Mouse (Mus musculus) brain, embryonic 14.5 days (tissue): ENCODE results near the gene Sapcd2. TPM values are rescaled to one million over a fixed set of nuclear protein-coding genes. Genes with fewer than 3 reads are reported as not detected.
"Not testable (repeated sequence)": the region's sequence is repeated elsewhere in the genome, so short reads cannot be mapped to it uniquely, and the experiment has no call there.

Experiments used
- DNase-seq: peaks from one replicate; pipeline ENCODE4 v3.0.0-alpha.2; 2011; ENCODE audit warnings: low read depth
- CTCF ChIP-seq: fragments of 200-500 bp; IDR thresholded peaks from 2 replicates; pipeline ENCODE4 v1.5.1; 2012; ENCODE audit warnings: inconsistent platforms, mild to moderate bottlenecking, moderate library complexity, borderline replicate concordance; ENCODE audit not compliant: insufficient read depth, insufficient read length; ENCODE audit errors: extremely low read depth
- POLR2A ChIP-seq: fragments of 200-500 bp; IDR thresholded peaks from 2 replicates; pipeline ENCODE4 v1.6.1; 2012; ENCODE audit warnings: mild to moderate bottlenecking, inconsistent platforms, borderline replicate concordance; ENCODE audit not compliant: poor library complexity, insufficient read depth, insufficient read length, severe bottlenecking; ENCODE audit errors: extremely low read depth
- polyA plus RNA-seq: library from polyadenylated mRNA; depleted of rRNA; stranded (reverse); fragments of >200 nt; gene quantifications from 2 replicates; pipeline ENCODE4 v1.2.3, GENCODE M21; 2012; rRNA removed

Gene Sapcd2
- polyA plus RNA-seq, 1 experiment = 20.1 TPM

GRCm38 (mm10) chr2:25408908-25409307, 36.8 kb downstream of the Sapcd2 start:
- no peak for TF ChIP-seq CTCF
- no peak for TF ChIP-seq POLR2A
- DNase-seq = no peak

GRCm38 (mm10) chr2:25413436-25413835, 41.3 kb downstream of the Sapcd2 start:
- DNase-seq = not testable (repeated sequence)

- TF ChIP-seq CTCF (no peak), POLR2A (no peak)
- DNase-seq = no peak
Observed at GRCm38 (mm10) chr2:25417426-25417825, 45.3 kb downstream of the Sapcd2 start.

- DNase-seq = peak; percentile 86
- no peak for TF ChIP-seq POLR2A
- TF ChIP-seq CTCF = peak; percentile 72
Observed at GRCm38 (mm10) chr2:25421896-25422295, 49.8 kb downstream of the Sapcd2 start.

GRCm38 (mm10) chr2:25422587-25423410, 50.7 kb downstream of the Sapcd2 start, which contains the start of gene Fut7:
TSS of gene Fut7 (plus strand) at chr2:25423267.
- no peak for DNase-seq
- no peak for TF ChIP-seq CTCF

GRCm38 (mm10) chr2:25423626-25424025, 51.5 kb downstream of the Sapcd2 start:
- TF ChIP-seq POLR2A (no peak), CTCF (no peak)
- no peak for DNase-seq

GRCm38 (mm10) chr2:25425481-25425880, 53.4 kb downstream of the Sapcd2 start:
- peak; percentile 14 for DNase-seq
- no peak for TF ChIP-seq CTCF
- no peak for TF ChIP-seq POLR2A

GRCm38 (mm10) chr2:25426721-25427191, 54.6 kb downstream of the Sapcd2 start:
- DNase-seq = peak; percentile 83
- TF ChIP-seq CTCF (peak; percentile 83), POLR2A (no peak)

- DNase-seq = no peak
- TF ChIP-seq CTCF (no peak), POLR2A (no peak)
Observed at GRCm38 (mm10) chr2:25427256-25427655, 55.1 kb downstream of the Sapcd2 start.

Other genes starting within 250 kb of the Sapcd2 start
- 50.0 and 58.5 TPM in 2 replicates for gene Nrarp, start 191.6 kb upstream of the Sapcd2 start, polyA plus RNA-seq
- gene Tor4a, start 175.4 kb upstream of the Sapcd2 start, polyA plus RNA-seq = 1.9 and 2.0 TPM in 2 replicates
- 78.9 and 91.3 TPM in 2 replicates for gene Nelfb, start 160.8 kb upstream of the Sapcd2 start, polyA plus RNA-seq
- not detected in 2 replicates for gene Stpg3, start 157.7 kb upstream of the Sapcd2 start, polyA plus RNA-seq
- 0.10 and 0.14 TPM in 2 replicates for gene Fam166a, start 153.6 kb upstream of the Sapcd2 start, polyA plus RNA-seq
- gene Tubb4b, start 147.6 kb upstream of the Sapcd2 start, polyA plus RNA-seq = 449 and 524 TPM in 2 replicates
- gene Slc34a3, start 138.0 kb upstream of the Sapcd2 start, polyA plus RNA-seq = not detected in 2 replicates
- not detected in 2 replicates for gene Rnf224, start 135.5 kb upstream of the Sapcd2 start, polyA plus RNA-seq
- 127 and 148 TPM in 2 replicates for gene Rnf208, start 130.1 kb upstream of the Sapcd2 start, polyA plus RNA-seq
- gene Cysrt1, start 129.9 kb upstream of the Sapcd2 start, polyA plus RNA-seq = 0.10 and 0.67 TPM in 2 replicates
- 19.1 and 22.6 TPM in 2 replicates for gene AL732309.1, start 125.5 kb upstream of the Sapcd2 start, polyA plus RNA-seq
- gene Tmem203, start 116.9 kb upstream of the Sapcd2 start, polyA plus RNA-seq = 26.4 and 32.2 TPM in 2 replicates
- gene Tprn, start 109.7 kb upstream of the Sapcd2 start, polyA plus RNA-seq = 7.7 and 13.0 TPM in 2 replicates
- gene Ssna1, start 99.9 kb upstream of the Sapcd2 start, polyA plus RNA-seq = 105 and 160 TPM in 2 replicates
- 131 and 149 TPM in 2 replicates for gene Anapc2, start 99.8 kb upstream of the Sapcd2 start, polyA plus RNA-seq
- gene Tmem210, start 84.2 kb upstream of the Sapcd2 start, polyA plus RNA-seq = not detected in 2 replicates
- gene Lrrc26, start 82.4 kb upstream of the Sapcd2 start, polyA plus RNA-seq = 0.07 TPM in 1 of 2 replicates, not detected in the other
- 24.4 and 47.2 TPM in 2 replicates for gene Grin1, start 53.1 kb upstream of the Sapcd2 start, polyA plus RNA-seq
- 22.5 and 37.0 TPM in 2 replicates for gene Man1b1, start 40.0 kb upstream of the Sapcd2 start, polyA plus RNA-seq
- 35.3 and 57.1 TPM in 2 replicates for gene Dpp7, start 16.0 kb upstream of the Sapcd2 start, polyA plus RNA-seq
- gene Uap1l1, start 6.6 kb upstream of the Sapcd2 start, polyA plus RNA-seq = 2.4 TPM in 2 replicates
- 2.2 and 2.3 TPM in 2 replicates for gene Entpd2, start 23.6 kb downstream of the Sapcd2 start, polyA plus RNA-seq
- gene Npdc1, start 27.0 kb downstream of the Sapcd2 start, polyA plus RNA-seq = 621 and 644 TPM in 2 replicates
- gene Fut7, start 50.9 kb downstream of the Sapcd2 start, polyA plus RNA-seq = 0.42 and 0.57 TPM in 2 replicates
- gene Abca2, start 56.4 kb downstream of the Sapcd2 start, polyA plus RNA-seq = 29.8 and 60.6 TPM in 2 replicates
- 1.1 and 1.9 TPM in 2 replicates for gene Clic3, start 84.5 kb downstream of the Sapcd2 start, polyA plus RNA-seq
- gene Paxx, start 88.8 kb downstream of the Sapcd2 start, polyA plus RNA-seq = 109 and 142 TPM in 2 replicates
- gene Ptgds, start 97.7 kb downstream of the Sapcd2 start, polyA plus RNA-seq = 60.4 and 73.5 TPM in 2 replicates
- not detected in 2 replicates for gene Lcn12, start 121.6 kb downstream of the Sapcd2 start, polyA plus RNA-seq
- 27.8 and 61.1 TPM in 2 replicates for gene Fbxw5, start 128.4 kb downstream of the Sapcd2 start, polyA plus RNA-seq
- 1.9 and 3.6 TPM in 2 replicates for gene C8g, start 129.4 kb downstream of the Sapcd2 start, polyA plus RNA-seq
- gene Traf2, start 174.6 kb downstream of the Sapcd2 start, polyA plus RNA-seq = 12.6 and 13.8 TPM in 2 replicates
- 166 and 189 TPM in 2 replicates for gene Edf1, start 185.5 kb downstream of the Sapcd2 start, polyA plus RNA-seq
- 5.0 and 8.2 TPM in 2 replicates for gene Mamdc4, start 202.5 kb downstream of the Sapcd2 start, polyA plus RNA-seq
- gene Phpt1, start 202.9 kb downstream of the Sapcd2 start, polyA plus RNA-seq = 138 and 169 TPM in 2 replicates
- gene Ajm1, start 209.4 kb downstream of the Sapcd2 start, polyA plus RNA-seq = 24.5 and 30.3 TPM in 2 replicates
- 86.1 and 87.9 TPM in 2 replicates for gene Rabl6, start 236.2 kb downstream of the Sapcd2 start, polyA plus RNA-seq
- 0.03 and 0.07 TPM in 2 replicates for gene Ccdc183, start 245.4 kb downstream of the Sapcd2 start, polyA plus RNA-seq
- 31.7 and 34.8 TPM in 2 replicates for gene Tmem141, start 249.7 kb downstream of the Sapcd2 start, polyA plus RNA-seq